Mouse (Mus musculus) embryo, embryonic 11.5 days (tissue): ENCODE data around the gene Elof1.
"Not testable (repeated sequence)": the region's sequence is repeated elsewhere in the genome, so short reads cannot be mapped to it uniquely, and the experiment has no call there.

Source experiments
- DNase-seq: peaks from one replicate; pipeline ENCODE4 v3.0.0-alpha.2; 2012; ENCODE audit warnings: low read depth, low spot score

Gene Elof1

GRCm38 (mm10) chr9:22092746-22093145, 24.2 kb downstream of the Elof1 start:
- no peak for DNase-seq

DNA sequence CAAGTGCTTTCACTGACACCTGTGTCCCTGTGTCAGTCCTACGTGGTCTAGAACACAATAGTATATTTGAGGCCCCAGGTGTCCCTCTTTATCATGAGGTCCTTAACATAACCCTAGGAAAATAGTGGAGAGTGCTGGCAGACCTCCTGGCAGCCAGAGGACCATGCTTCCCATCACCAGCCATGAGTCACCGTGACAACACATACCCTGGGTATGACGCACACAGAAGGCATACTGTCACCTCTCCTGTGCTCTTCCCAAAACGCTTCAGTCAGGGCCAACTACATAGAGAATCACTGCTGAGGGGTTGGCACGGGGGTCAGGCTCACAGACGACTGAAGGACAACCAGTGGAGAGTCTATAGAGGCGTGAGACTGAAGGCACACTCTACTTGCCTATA, 27.0 kb downstream of the Elof1 start:
- DNase-seq: no peak

- DNase-seq: no peak
These were observed 27.7 kb downstream of the Elof1 start for GRCm38 (mm10) chr9:22089281-22089680.

DNA sequence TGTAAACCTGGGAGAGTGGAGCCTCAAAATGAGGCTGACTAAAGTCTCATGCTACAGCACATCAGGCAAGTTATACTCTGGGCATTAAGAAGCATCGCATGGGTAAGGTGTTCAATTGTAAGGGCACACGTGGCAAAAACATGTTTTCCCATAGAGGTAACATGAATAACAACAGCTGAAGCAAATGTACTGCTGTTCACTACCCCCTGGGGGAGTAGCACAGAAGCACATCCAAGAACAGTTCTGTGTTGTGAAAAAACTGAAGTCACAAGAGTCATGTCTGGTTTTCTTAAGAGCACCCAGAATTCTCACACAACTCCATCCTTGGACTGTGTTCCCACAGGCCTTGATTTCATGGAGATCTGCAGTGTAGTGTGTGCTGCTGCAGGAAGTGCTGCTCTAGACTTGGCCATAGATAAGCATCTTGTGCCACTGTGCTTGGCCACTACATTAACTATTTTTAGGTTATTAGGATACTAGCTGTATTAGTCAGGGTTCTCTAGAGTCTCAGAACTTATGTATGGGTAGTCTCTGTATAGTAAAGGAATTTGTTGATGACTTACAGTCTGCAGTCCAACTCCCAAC, 29.8 kb downstream of the Elof1 start:
- DNase-seq: no peak

- DNase-seq: no peak
These were observed 31.0 kb downstream of the Elof1 start for GRCm38 (mm10) chr9:22086012-22086411.

DNA sequence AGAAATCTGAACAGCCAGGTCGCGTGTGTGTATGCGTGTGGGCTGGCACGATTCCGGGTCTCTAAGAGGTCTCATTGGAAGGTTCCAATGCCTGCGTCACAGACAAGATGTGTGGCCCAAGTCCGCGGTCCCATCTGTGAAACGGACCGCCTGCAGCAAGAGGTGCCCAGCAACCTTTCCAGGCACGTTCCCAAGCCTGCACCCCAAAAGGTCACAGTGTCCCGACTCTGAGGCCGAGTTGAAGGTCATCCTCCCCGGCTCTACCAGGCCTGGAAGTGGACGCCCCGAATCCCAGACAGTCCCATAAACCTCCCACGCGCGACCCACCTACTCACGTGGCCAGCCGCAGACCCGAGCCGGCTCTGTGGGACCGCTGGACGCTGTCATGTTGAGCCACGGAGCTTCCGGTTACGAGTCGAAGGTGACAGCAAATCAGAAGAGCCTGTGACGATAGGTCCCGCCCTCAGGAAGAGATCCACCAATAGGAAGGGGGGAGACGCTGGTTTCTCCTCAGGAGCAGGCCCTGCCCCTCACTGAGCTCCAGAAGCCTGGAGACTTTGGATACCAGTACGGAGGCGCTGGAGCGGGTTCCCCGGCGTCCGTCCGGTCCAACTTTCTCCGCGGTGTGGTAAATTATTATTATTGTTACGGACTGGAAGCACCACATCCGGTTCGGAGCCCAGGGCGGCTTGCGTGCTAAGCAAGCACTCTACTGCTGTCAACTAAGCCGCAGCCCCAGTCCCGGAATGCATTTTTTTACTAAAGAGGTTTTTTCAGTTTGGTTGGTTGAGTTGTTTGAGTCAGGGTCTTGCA, 31.7 kb downstream of the Elof1 start, which contains the start of gene Ecsit:
Gene Ecsit, minus strand, starts transcription at position 417 of the 813 bp plus-strand sequence.
- peak; percentile 91 for DNase-seq

DNA sequence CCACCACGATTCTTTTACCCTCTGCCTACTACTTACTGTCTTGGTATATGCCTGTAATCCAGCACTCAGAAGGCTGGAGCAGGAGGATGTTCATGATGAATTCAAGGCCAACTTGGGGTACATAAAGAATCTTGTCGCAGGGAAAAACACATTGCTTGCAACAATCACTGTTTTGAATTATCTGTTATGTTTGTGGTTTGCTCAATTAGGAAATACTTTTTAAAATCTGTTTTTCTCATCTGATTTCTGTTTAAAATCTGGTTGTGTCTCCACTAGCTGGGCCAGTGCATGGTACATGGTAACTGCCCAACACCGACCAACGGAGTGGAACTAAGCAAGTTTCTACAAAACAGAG, 32.3 kb downstream of the Elof1 start:
- no peak for DNase-seq

- no peak for DNase-seq
These were observed 40.7 kb downstream of the Elof1 start for GRCm38 (mm10) chr9:22076223-22076622.

- DNase-seq: not testable (repeated sequence)
These were observed 41.2 kb downstream of the Elof1 start for GRCm38 (mm10) chr9:22075778-22076177.

DNA sequence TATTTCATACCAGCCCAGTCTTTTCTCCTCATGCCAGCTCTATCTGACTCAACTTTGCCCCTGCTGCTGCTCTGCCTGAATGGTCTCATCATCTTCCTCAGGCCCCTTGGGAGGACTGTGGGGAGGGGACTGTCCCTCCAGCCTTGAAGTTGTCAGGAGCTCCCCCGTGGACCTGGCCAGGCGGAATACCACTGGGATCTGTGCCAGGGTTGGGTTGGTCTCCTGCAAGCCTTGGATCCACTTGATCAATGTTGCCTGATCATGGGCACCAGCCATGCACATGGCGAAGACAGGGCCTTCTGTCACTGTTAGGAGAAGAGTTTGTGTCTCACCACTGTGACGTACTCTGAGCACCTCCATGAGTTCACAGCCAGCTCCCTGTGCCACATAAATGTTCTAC, 44.7 kb downstream of the Elof1 start:
- no peak for DNase-seq

- peak; percentile 95 for DNase-seq
These were observed 46.0 kb downstream of the Elof1 start, which contains the start of the genes Gm49318 and Zfp653 for GRCm38 (mm10) chr9:22070791-22071573. Gene Gm49318 (minus strand): TSS chr9:22071259. Gene Zfp653 (minus strand): TSS chr9:22071376.

GRCm38 (mm10) chr9:22069881-22070553, 47.0 kb downstream of the Elof1 start:
- DNase-seq: no peak

- no peak for DNase-seq
These were observed 49.8 kb downstream of the Elof1 start for GRCm38 (mm10) chr9:22067195-22067594.

- DNase-seq: no peak
These were observed 50.5 kb downstream of the Elof1 start for GRCm38 (mm10) chr9:22066433-22066832.

DNA sequence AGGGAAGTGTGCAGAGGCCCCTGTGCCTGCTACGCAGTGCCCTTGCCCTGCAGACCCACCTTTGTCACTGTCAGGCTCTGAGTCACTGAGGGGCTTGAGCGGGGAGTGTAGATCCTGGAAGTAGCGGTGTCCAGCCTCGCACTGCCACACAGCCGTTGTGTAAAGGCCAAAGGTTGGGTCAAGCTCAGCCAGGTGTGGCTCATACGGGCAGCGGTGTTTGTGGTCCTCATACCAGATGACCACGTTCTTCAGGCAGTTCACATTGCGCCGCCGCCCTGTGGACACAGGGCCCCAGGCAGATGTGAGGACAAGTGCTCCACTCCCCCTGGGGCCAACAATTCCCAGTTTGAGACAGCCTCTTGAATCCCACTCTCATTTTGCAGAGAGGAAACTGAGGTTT, 51.3 kb downstream of the Elof1 start:
- DNase-seq: no peak

GRCm38 (mm10) chr9:22064341-22064740, 52.6 kb downstream of the Elof1 start:
- no peak for DNase-seq
